Mouse (Mus musculus) heart, embryonic 16.5 days (tissue): ENCODE data around the gene Ryr2. TPM values are rescaled to one million over a fixed set of nuclear protein-coding genes. Genes with fewer than 3 reads are reported as not detected.

Experiments used
- ATAC-seq: fragments of 200-750 bp; cut with Nextera tagmentation; replicated peaks from 2 replicates; pipeline ENCODE4 v1.8.0; 2017; ENCODE audit warnings: moderate number of reproducible peaks; ENCODE audit not compliant: insufficient read depth, low FRiP score; ENCODE audit errors: extremely low read depth
- H3K27ac ChIP-seq: fragments of 300-500 bp; sonication (generic); 2 replicates; pipeline ENCODE4 v1.5.1; 2014; ENCODE audit warnings: mild to moderate bottlenecking, low read length, control low read depth, moderate library complexity
- H3K27me3 ChIP-seq: fragments of 300-500 bp; sonication (generic); 2 replicates; pipeline ENCODE4 v1.6.1; 2014; ENCODE audit warnings: low read length, mixed read lengths; ENCODE audit not compliant: control insufficient read depth, insufficient read depth
- H3K36me3 ChIP-seq: fragments of 300-500 bp; sonication (generic); 2 replicates; pipeline ENCODE4 v1.6.1; 2014; ENCODE audit not compliant: control insufficient read depth, insufficient read depth
- H3K4me1 ChIP-seq: fragments of 300-500 bp; sonication (generic); 2 replicates; pipeline ENCODE4 v1.6.1; 2014; ENCODE audit warnings: low read length, mixed read lengths; ENCODE audit not compliant: control insufficient read depth, insufficient read depth
- H3K4me2 ChIP-seq: fragments of 300-500 bp; sonication (generic); 2 replicates; pipeline ENCODE4 v1.6.1; 2014; ENCODE audit warnings: low read depth, mild to moderate bottlenecking, control low read depth, low read length
- H3K4me3 ChIP-seq: fragments of 300-500 bp; sonication (generic); 2 replicates; pipeline ENCODE4 v1.5.1; 2014; ENCODE audit warnings: mild to moderate bottlenecking, control low read depth, low read length
- H3K9ac ChIP-seq: fragments of 300-500 bp; sonication (generic); 2 replicates; pipeline ENCODE4 v1.6.1; 2014; ENCODE audit warnings: low read length, control low read depth
- H3K9me3 ChIP-seq: fragments of 300-500 bp; sonication (generic); replicated peaks from 2 replicates; pipeline ENCODE4 v1.6.1; 2016; ENCODE audit warnings: low read length; ENCODE audit not compliant: control insufficient read depth
- WGBS: fragments of 180-500 bp; shearing (Covaris S2); extraction: QIAGEN DNeasy Blood & Tissue Kit; methylation state at CpG from one replicate; pipeline ENCODE4 v1.1.7; 2014; 5-methylcytosine and 5-hydroxymethylcytosine counted together
- polyA plus RNA-seq: library from polyadenylated mRNA; unstranded; fragments of >200 nt; fragmentation: Nextera tagmentation; extraction: Ambion mirVana; gene quantifications from 2 replicates; pipeline ENCODE4 v1.2.1, GENCODE M21; 2015

Gene Ryr2
- polyA plus RNA-seq, 1 experiment from 2014 or later, result 31.5 TPM

GRCm38 (mm10) chr13:11511540-11512177 is 595.1 kb downstream of the Ryr2 start:
- Histone ChIP-seq H3K4me3 (no peak overlapping the region), H3K4me2 (no peak overlapping the region), H3K27ac (no peak overlapping the region), H3K9ac (no peak overlapping the region), H3K9me3 (0 out of 2 replicates have a peak, but pooled peaks cover 2% of the 10 kb centered on the region), H3K4me1 (no peaks in the 10 kb centered on the region), H3K36me3 (no peaks in the 10 kb centered on the region), H3K27me3 (no peaks in the 10 kb centered on the region)
- 78% methylated on average over 2 of the region's 2 CpGs for WGBS
- no peak for ATAC-seq

Other genes starting within 250 kb of the Ryr2 start
- gene Mtr, start 151.2 kb upstream of the Ryr2 start, polyA plus RNA-seq, result 11.4 and 11.9 TPM in 2 replicates
- gene Actn2, start 233.8 kb upstream of the Ryr2 start, polyA plus RNA-seq, result 1,874 and 1,903 TPM in 2 replicates